Mouse (Mus musculus): ENCODE data around the gene Eif3d.

Eif3d gene

GRCm38 (mm10) chr15:77920511-77921462 lies 49.8 kb downstream of the Eif3d start:
- in situ Hi-C loops (cut with MboI), result no loop called here

DNA sequence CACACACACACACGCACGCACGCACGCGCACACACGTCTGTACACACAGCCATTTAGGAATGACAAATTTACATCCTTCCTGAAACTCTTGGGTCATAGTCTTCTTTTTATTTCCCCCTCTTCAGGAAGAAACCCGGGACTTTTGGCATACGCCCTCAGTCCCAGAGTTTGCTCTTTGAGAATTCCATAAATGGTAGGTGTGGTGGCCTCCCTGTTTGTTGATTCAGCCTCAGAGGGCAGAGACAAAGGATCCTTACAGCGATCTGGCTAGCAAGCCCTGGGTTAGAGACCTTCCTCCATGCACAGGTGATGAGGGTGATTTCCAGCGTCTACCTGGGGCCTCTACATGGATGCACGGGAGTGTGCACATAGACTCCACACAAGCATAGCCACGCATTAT lies 51.2 kb downstream of the Eif3d start:
- in situ Hi-C loops (cut with MboI), result no loop called here

DNA sequence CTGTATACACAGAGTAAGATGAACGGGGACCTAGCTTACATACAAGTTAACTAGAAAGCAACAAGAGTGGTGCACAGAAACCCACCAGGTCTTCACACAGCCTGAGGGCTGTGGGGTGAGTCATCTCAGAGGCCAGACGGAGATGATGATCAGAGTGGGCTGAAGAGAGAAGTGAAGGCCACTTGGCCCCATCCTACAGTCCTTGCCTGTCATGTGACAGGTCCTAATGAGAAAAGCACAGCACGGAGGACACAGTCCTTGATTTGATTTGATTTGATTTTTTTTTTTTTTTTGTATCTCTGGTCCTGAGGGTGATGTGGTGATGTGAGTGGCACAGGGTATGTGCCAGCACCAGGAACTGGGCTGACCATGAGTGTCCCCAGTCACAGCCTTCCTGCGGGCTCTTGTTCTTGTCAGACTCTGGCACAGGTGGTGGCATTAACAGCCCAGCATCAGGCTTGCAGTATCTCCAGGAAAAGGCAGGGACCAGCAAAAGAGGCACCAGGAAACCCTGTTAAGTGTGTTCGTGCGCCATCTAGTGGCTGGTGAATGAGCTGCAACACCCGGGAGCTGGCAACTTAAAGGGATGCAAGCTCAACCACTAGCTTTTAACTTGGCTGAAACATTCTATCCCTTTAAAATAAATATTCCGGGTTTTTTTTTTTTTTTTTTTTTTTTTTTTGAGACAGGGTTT lies 53.6 kb downstream of the Eif3d start:
- in situ Hi-C loops (cut with MboI), result no loop called here

DNA sequence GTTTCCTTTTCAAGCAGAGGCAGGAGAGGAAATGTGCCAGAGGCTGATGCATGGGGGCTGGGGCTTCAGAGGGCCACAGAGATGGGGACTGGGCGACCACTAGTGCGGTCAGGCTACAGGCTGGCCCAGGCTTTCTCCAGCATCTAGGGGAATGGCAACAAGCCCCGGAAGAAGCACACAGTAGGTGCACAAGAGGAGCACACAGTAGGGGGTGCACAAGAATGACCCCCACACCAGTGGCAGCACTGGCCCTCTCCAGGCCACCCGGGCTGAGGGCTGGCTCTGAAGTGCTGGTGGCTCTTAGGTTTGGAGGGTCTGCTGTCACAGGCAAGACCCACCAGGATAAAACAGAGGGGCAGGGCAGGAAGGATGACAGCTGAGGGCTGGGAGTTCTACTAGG lies 55.3 kb downstream of the Eif3d start:
- in situ Hi-C loops (cut with MboI), result no loop called here

GRCm38 (mm10) chr15:77914507-77914906 lies 56.1 kb downstream of the Eif3d start:
- in situ Hi-C loops (cut with MboI), result no loop called here

DNA sequence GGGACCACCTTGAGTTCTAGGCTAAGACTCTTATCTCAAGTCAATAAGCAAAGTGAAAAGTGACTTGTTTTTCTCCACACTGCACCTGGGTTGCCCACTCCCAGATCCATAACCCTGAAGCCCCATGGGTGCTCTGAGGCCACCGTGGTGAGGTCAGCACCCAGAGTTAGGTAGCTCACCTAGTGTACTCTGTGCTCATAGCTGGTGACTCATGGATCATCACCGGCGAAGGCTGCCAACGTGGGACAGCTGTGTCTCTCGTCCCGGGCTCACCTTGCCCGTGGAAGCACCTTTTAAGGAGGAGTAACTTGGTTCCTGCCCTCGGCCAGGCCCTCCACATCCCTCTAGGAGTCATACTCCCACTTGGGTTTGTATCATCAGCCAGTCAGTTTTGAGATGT lies 57.6 kb downstream of the Eif3d start:
- in situ Hi-C loops (cut with MboI), result no loop called here

GRCm38 (mm10) chr15:77912585-77912984 lies 58.0 kb downstream of the Eif3d start:
- in situ Hi-C loops (cut with MboI), result no loop called here

DNA sequence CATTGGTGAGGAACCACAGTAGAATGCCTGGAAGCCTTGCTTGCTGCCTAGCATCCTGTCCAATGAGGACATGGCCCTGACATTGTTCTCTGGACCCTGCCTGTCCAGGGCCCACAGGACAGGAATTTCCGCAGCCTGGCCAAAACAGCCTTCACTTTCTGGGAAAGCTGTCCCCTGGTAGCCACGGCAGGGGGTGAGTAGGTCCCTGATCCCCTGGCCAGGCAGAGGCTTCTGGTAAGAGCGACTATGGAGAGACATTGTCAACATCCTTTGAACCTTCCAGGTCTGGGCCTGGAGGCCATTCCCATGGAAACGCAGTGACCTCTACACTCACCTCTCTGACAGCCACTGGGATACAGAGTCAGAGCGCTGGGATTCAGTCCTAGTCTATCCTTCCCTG lies 58.6 kb downstream of the Eif3d start:
- in situ Hi-C loops (cut with MboI), result no loop called here

DNA sequence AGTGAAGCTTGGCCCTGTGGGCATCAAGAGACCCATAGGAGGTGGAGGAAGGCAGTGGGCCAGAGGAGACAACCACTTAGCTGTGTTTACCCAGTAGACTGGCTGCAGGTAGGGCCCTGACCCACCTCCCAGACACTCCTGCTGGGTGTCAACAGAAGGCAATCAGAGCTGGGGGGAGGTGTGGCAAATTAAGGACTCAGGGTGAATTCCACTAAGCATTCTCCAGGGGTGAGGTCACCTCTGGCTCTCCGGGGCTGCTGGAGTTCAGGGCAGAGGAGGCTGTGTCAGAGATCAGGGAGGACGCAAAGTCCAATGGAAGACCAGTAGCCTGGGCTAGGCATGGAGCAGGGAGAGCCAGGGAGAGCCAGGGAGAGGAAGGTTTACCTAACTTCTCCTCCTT lies 59.5 kb downstream of the Eif3d start:
- in situ Hi-C loops (cut with MboI), result no loop called here

Measured in mature B cell (primary cell).